Mouse (Mus musculus) lung, postnatal 0 days (tissue): ENCODE results near the gene Ltn1. TPM values are rescaled to one million over a fixed set of nuclear protein-coding genes. Genes with fewer than 3 reads are reported as not detected.

ENCODE experiments used
- ATAC-seq: fragments of 200-750 bp; cut with Nextera tagmentation; 2 replicates; pipeline ENCODE4 v1.8.0; 2017; ENCODE audit warnings: moderate library complexity
- DNase-seq: peaks from one replicate; pipeline ENCODE4 v3.0.0-alpha.2; 2016; ENCODE audit warnings: low spot score
- H3K27ac ChIP-seq: fragments of 300-500 bp; sonication (generic); 2 replicates; pipeline ENCODE4 v1.5.1; 2014; ENCODE audit warnings: antibody characterized with exemption, mild to moderate bottlenecking, low read length, mixed read lengths
- H3K27me3 ChIP-seq: fragments of 300-500 bp; sonication (generic); replicated peaks from 2 replicates; pipeline ENCODE4 v1.6.1; 2014; ENCODE audit warnings: low read length, mixed read lengths; ENCODE audit not compliant: insufficient read depth
- H3K36me3 ChIP-seq: fragments of 300-500 bp; sonication (generic); 2 replicates; pipeline ENCODE4 v1.6.1; 2014; ENCODE audit warnings: low read length, mixed read lengths; ENCODE audit not compliant: insufficient read depth
- H3K4me1 ChIP-seq: fragments of 300-500 bp; sonication (generic); 2 replicates; pipeline ENCODE4 v1.6.1; 2014; ENCODE audit warnings: antibody characterized with exemption, low read depth, low read length, mixed read lengths; ENCODE audit not compliant: insufficient read depth
- H3K4me2 ChIP-seq: fragments of 300-500 bp; sonication (generic); replicated peaks from 2 replicates; pipeline ENCODE4 v1.6.1; 2014; ENCODE audit warnings: low read depth, mild to moderate bottlenecking, low read length, moderate library complexity, mixed read lengths
- H3K4me3 ChIP-seq: fragments of 300-500 bp; sonication (generic); 2 replicates; pipeline ENCODE4 v1.5.1; 2014; ENCODE audit warnings: low read depth, low read length
- H3K9ac ChIP-seq: fragments of 300-500 bp; sonication (generic); replicated peaks from 2 replicates; pipeline ENCODE4 v1.6.1; 2014; ENCODE audit warnings: low read depth, mild to moderate bottlenecking
- H3K9me3 ChIP-seq: fragments of 300-500 bp; sonication (generic); 2 replicates; pipeline ENCODE4 v1.6.1; 2016; ENCODE audit warnings: low read length, mixed read lengths
- CTCF ChIP-seq: IDR thresholded peaks from 2 replicates; pipeline ENCODE4 v1.5.1; 2016; ENCODE audit warnings: antibody characterized with exemption, mild to moderate bottlenecking
- EP300 ChIP-seq: IDR thresholded peaks from 2 replicates; pipeline ENCODE4 v1.6.1; 2016; ENCODE audit warnings: antibody characterized with exemption, mild to moderate bottlenecking, control low read depth
- WGBS: fragments of 180-500 bp; shearing (Covaris S2); extraction: QIAGEN DNeasy Blood & Tissue Kit; methylation state at CpG from one replicate; pipeline ENCODE4 v1.1.7; 2014; 5-methylcytosine and 5-hydroxymethylcytosine counted together
- polyA plus RNA-seq: library from polyadenylated mRNA; unstranded; fragments of >200 nt; fragmentation: Nextera tagmentation; extraction: Ambion mirVana; gene quantifications from 2 replicates; pipeline ENCODE4 v1.2.1, GENCODE M21; 2015

The Ltn1 gene
- polyA plus RNA-seq, 1 experiment from 2014 or later: 13.1 TPM

- H3K27ac ChIP-seq: peak within 1 kb of the TSS; percentile 84
- H3K9me3 ChIP-seq: no peaks in the 10 kb centered on the region
- no peaks in the 10 kb centered on the region for H3K36me3 ChIP-seq
- H3K4me3 ChIP-seq: peak within 1 kb of the TSS; percentile 89
- WGBS: under 1% methylated on average over 35 of the region's 38 CpGs
- TF ChIP-seq EP300: no peak
- no peak for TF ChIP-seq CTCF
- ATAC-seq (peak; percentile 97), DNase-seq (peak; percentile 97)
- H3K4me1 ChIP-seq: peaks cover 16% of the 10 kb centered on the region; the same call in 1 of the 2 replicates
- no peaks in the 10 kb centered on the region for H3K27me3 ChIP-seq
- H3K9ac ChIP-seq: peak within 1 kb of the TSS; percentile 79
- H3K4me2 ChIP-seq: peak within 1 kb of the TSS; percentile 82
Measured at GRCm38 (mm10) chr16:87440184-87440686, 7.8 kb upstream of the Ltn1 start, which contains the start of gene Rwdd2b. TSS of gene Rwdd2b (minus strand) at chr16:87440573.

- no peaks in the 10 kb centered on the region for H3K27me3 ChIP-seq
- H3K9me3 ChIP-seq: no peaks in the 10 kb centered on the region
- no peak overlapping the region for H3K9ac ChIP-seq
- H3K4me1 ChIP-seq: peaks cover 16% of the 10 kb centered on the region; the same call in 1 of the 2 replicates
- no peak overlapping the region for H3K4me3 ChIP-seq
- no peak overlapping the region for H3K27ac ChIP-seq
- no peaks in the 10 kb centered on the region for H3K36me3 ChIP-seq
- DNase-seq (no peak), ATAC-seq (no peak)
- WGBS: 89% methylated on average over 8 of the region's 8 CpGs
- no peak overlapping the region for H3K4me2 ChIP-seq
- TF ChIP-seq CTCF: no peak
- TF ChIP-seq EP300: no peak
Measured at GRCm38 (mm10) chr16:87438697-87439096, 6.3 kb upstream of the Ltn1 start.

- Histone ChIP-seq H3K27me3 (no peaks in the 10 kb centered on the region), H3K9ac (no peak overlapping the region), H3K4me2 (no peak overlapping the region), H3K9me3 (no peaks in the 10 kb centered on the region), H3K4me1 (peaks cover 14% of the 10 kb centered on the region; the same call in 1 of the 2 replicates), H3K4me3 (no peak overlapping the region), H3K27ac (no peak overlapping the region), H3K36me3 (no peaks in the 10 kb centered on the region)
- DNase-seq (no peak), ATAC-seq (no peak)
- TF ChIP-seq EP300: no peak
- no peak for TF ChIP-seq CTCF
- 94% methylated on average over 21 of the region's 21 CpGs for WGBS
Measured at GRCm38 (mm10) chr16:87437096-87437495, 4.7 kb upstream of the Ltn1 start.

- no peaks in the 10 kb centered on the region for H3K36me3 ChIP-seq
- DNase-seq: no peak
- ATAC-seq: no peak
- no peak overlapping the region for H3K27ac ChIP-seq
- H3K9me3 ChIP-seq: no peaks in the 10 kb centered on the region
- H3K4me2 ChIP-seq: no peak overlapping the region
- peaks cover 4% of the 10 kb centered on the region; the same call in 1 of the 2 replicates for H3K4me1 ChIP-seq
- no peaks in the 10 kb centered on the region for H3K27me3 ChIP-seq
- no peak for TF ChIP-seq EP300
- no peak for TF ChIP-seq CTCF
- no peak overlapping the region for H3K9ac ChIP-seq
- H3K4me3 ChIP-seq: no peak overlapping the region
- 74% methylated on average over 13 of the region's 13 CpGs for WGBS
Measured at GRCm38 (mm10) chr16:87435411-87436205, 3.2 kb upstream of the Ltn1 start.

GRCm38 (mm10) chr16:87434946-87435345, 2.5 kb upstream of the Ltn1 start:
- Histone ChIP-seq H3K9ac (no peak overlapping the region), H3K36me3 (no peaks in the 10 kb centered on the region), H3K27me3 (no peaks in the 10 kb centered on the region), H3K4me3 (no peak overlapping the region), H3K9me3 (no peaks in the 10 kb centered on the region), H3K4me2 (no peak overlapping the region), H3K4me1 (peaks cover 4% of the 10 kb centered on the region; the same call in 1 of the 2 replicates), H3K27ac (no peak overlapping the region)
- TF ChIP-seq EP300 (no peak), CTCF (no peak)
- 67% methylated on average over 6 of the region's 6 CpGs for WGBS
- no peak for ATAC-seq
- no peak for DNase-seq

GRCm38 (mm10) chr16:87434266-87434665, 1.9 kb upstream of the Ltn1 start:
- no peak overlapping the region for H3K9ac ChIP-seq
- no peak for TF ChIP-seq EP300
- no peak for TF ChIP-seq CTCF
- H3K36me3 ChIP-seq: no peaks in the 10 kb centered on the region
- ATAC-seq: no peak
- no peaks in the 10 kb centered on the region for H3K9me3 ChIP-seq
- DNase-seq: no peak
- no peaks in the 10 kb centered on the region for H3K4me1 ChIP-seq
- no peak overlapping the region for H3K4me2 ChIP-seq
- no peak overlapping the region for H3K4me3 ChIP-seq
- 76% methylated on average over 7 of the region's 7 CpGs for WGBS
- no peak overlapping the region for H3K27ac ChIP-seq
- no peaks in the 10 kb centered on the region for H3K27me3 ChIP-seq
